Comparison of ENCODE assay signal across 27 mouse cellular contexts in the genomic region with DNA sequence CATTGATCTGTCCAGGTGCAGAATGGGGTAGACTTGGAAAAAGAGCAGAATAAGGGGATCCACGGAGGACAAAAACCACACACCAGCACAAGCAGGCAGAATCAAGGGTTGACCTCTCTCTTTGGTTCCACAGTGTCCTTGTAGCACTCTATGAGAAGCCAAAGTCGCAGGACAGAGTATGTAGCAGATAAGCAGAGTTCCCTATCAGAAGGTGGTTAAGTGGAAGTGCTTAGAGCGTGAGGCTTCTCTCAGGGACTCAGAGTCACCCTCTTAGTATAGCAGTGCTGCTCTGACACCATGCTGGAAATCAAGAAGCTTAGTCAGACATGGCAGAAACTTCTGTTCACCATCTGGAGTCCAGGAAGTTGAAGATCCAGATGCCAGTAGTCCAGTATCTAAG.
A peak's percentile ranks its signal among the peaks of the same experiment; 100 is the strongest.
DNase-seq lines count a peak whose midpoint lies in the region; ATAC-seq and TF ChIP-seq lines count a peak whose summit lies in the region.
"Had no signal": no experiment of that assay in that cellular context is flagged by ENCODE, and none has a peak within 500 bp of the region (broad histone marks: within the 10 kb centered on the region; RNA-seq: fewer than 3 reads in every experiment).

No protein-coding gene starts in this region.

- no peak for DNase-seq in heart, postnatal 4 days
- no peak for DNase-seq in heart, adult 18-20 months
- no peak for DNase-seq in heart, postnatal 0 days (ENCODE audit: low spot score)
- no peak for DNase-seq in heart, adult 8-10 months (ENCODE audit: low spot score)
- DNase-seq: adrenal gland, adult 8-10 months; adrenal gland, postnatal 25 days; cerebellum, adult 11-12 months; cerebellum, adult 8-10 months; cerebellum, postnatal 10 days; cerebellum, postnatal 36 days; embryo, embryonic 11 days; gastrocnemius, postnatal 25 days; kidney, adult 18-20 months; kidney, adult 9 months had no signal

- H3K9me3 ChIP-seq in heart, embryonic 11.5 days (replicated peaks; ENCODE audit: control insufficient read depth, low read length), result no peaks in the 10 kb centered on the region
- peaks cover 9% of the 10 kb centered on the region; the same call in 1 of the 2 replicates for H3K9me3 ChIP-seq in heart, embryonic 14.5 days (ENCODE audit: control insufficient read depth, low read length)
- H3K9me3 ChIP-seq in heart, postnatal 0 days (replicated peaks; ENCODE audit: control insufficient read depth, low read length), result peaks cover 9% of the 10 kb centered on the region; the same call in 1 of the 2 replicates
- H3K9me3 ChIP-seq: embryonic facial prominence, embryonic 10.5 days; embryonic facial prominence, embryonic 13.5 days; forebrain, embryonic 12.5 days; forebrain, embryonic 15.5 days had no signal

- no peaks in the 10 kb centered on the region for H3K27me3 ChIP-seq in heart, embryonic 11.5 days (ENCODE audit: control insufficient read depth, insufficient read depth, low read length)
- no peaks in the 10 kb centered on the region for H3K27me3 ChIP-seq in heart, embryonic 14.5 days (ENCODE audit: control insufficient read depth, insufficient read depth, low read length)
- no peaks in the 10 kb centered on the region for H3K27me3 ChIP-seq in heart, postnatal 0 days (ENCODE audit: control insufficient read depth, insufficient read depth, low read length)
- H3K27me3 ChIP-seq: embryonic facial prominence, embryonic 13.5 days; forebrain, embryonic 12.5 days; forebrain, embryonic 15.5 days had no signal

- no peak for TF ChIP-seq EP300 in heart, postnatal 0 days (IDR thresholded peaks at IDR 0.05; ENCODE audit: low read depth)

- no peak overlapping the region for H3K9ac ChIP-seq in heart, embryonic 11.5 days (ENCODE audit: low read depth, low read length)
- no peak overlapping the region for H3K9ac ChIP-seq in heart, embryonic 14.5 days (ENCODE audit: low read length)
- no peak overlapping the region for H3K9ac ChIP-seq in heart, postnatal 0 days (replicated peaks; ENCODE audit: low read depth, low read length)
- H3K9ac ChIP-seq: embryonic facial prominence, embryonic 13.5 days; forebrain, embryonic 12.5 days; forebrain, embryonic 15.5 days; hindbrain, embryonic 14.5 days had no signal

- H3K27ac ChIP-seq in heart, embryonic 11.5 days (ENCODE audit: low read depth, low read length), result no peak overlapping the region
- H3K27ac ChIP-seq in heart, embryonic 14.5 days (replicated peaks in 1 of 2; ENCODE audit: control insufficient read depth in 1 of 2, insufficient read depth in 1 of 2, low read depth in 2 of 2, low read length in 2 of 2), result peak overlapping the region; percentile 3 to 16; a peak in 1 of 4 replicates
- no peak overlapping the region; the same call in 1 of the 2 replicates for H3K27ac ChIP-seq in heart, postnatal 0 days (ENCODE audit: low read depth)
- H3K27ac ChIP-seq: embryonic facial prominence, embryonic 10.5 days; embryonic facial prominence, embryonic 13.5 days; forebrain, embryonic 12.5 days; forebrain, embryonic 15.5 days; hindbrain, embryonic 14.5 days; hindbrain, postnatal 0 days had no signal

- ATAC-seq in heart, embryonic 11.5 days (replicated peaks; ENCODE audit: insufficient number of reproducible peaks, low FRiP score, low TSS enrichment), result no peak
- no peak for ATAC-seq in heart, embryonic 14.5 days (ENCODE audit: insufficient number of reproducible peaks, insufficient read depth, low FRiP score, low read depth)
- peak; percentile 66; the same call in 1 of the 2 replicates for ATAC-seq in heart, postnatal 0 days (ENCODE audit: insufficient read depth, low read depth)
- ATAC-seq: activated CD4-positive, CD25-positive, alpha-beta regulatory T cell, adult 4 months; CD4-positive, CD25-positive, alpha-beta regulatory T cell, adult 4 months; forebrain, embryonic 15.5 days; hindbrain, postnatal 0 days; inflammation-experienced regulatory T-cells, adult 6 months; intestine, embryonic 16.5 days had no signal

- WGBS in heart, embryonic 11.5 days (ENCODE audit: insufficient replicate concordance), result 42% methylated on average over 3 of the region's 3 CpGs
- 26% methylated on average over 3 of the region's 3 CpGs for WGBS in heart, embryonic 14.5 days
- WGBS in heart, postnatal 0 days, result 38% methylated on average over 3 of the region's 3 CpGs

- TF ChIP-seq CTCF in heart, postnatal 0 days (IDR thresholded peaks at IDR 0.05; ENCODE audit: low read depth), result no peak

- peaks cover 6% of the 10 kb centered on the region for H3K4me1 ChIP-seq in heart, embryonic 11.5 days (ENCODE audit: control insufficient read depth, insufficient read depth, low read length)
- H3K4me1 ChIP-seq in heart, embryonic 14.5 days (ENCODE audit: control insufficient read depth in 2 of 2, insufficient read depth in 2 of 2, low read length in 2 of 2), result peaks cover 7 to 9% of the 10 kb centered on the region in 2 experiments
- peaks cover 12% of the 10 kb centered on the region; the same call in 1 of the 2 replicates for H3K4me1 ChIP-seq in heart, postnatal 0 days (ENCODE audit: control insufficient read depth, insufficient read depth)
- H3K4me1 ChIP-seq: embryonic facial prominence, embryonic 10.5 days; embryonic facial prominence, embryonic 13.5 days; forebrain, embryonic 12.5 days; forebrain, embryonic 15.5 days had no signal

- H3K4me3 ChIP-seq in heart, embryonic 11.5 days (ENCODE audit: low read depth, low read length), result no peak overlapping the region
- no peak overlapping the region for H3K4me3 ChIP-seq in heart, embryonic 14.5 days (ENCODE audit: control insufficient read depth in 1 of 2, insufficient read depth in 1 of 2, low read depth in 1 of 2, low read length in 2 of 2)
- H3K4me3 ChIP-seq in heart, postnatal 0 days (ENCODE audit: low read depth, low read length), result no peak overlapping the region
- H3K4me3 ChIP-seq: embryonic facial prominence, embryonic 10.5 days; embryonic facial prominence, embryonic 13.5 days; erythroblast, embryonic 14.5 days; forebrain, embryonic 12.5 days; forebrain, embryonic 15.5 days had no signal

- H3K36me3 ChIP-seq in heart, embryonic 11.5 days (ENCODE audit: control insufficient read depth, insufficient read depth, low read length), result no peaks in the 10 kb centered on the region
- H3K36me3 ChIP-seq in heart, embryonic 14.5 days (ENCODE audit: control insufficient read depth, insufficient read depth, low read length), result no peaks in the 10 kb centered on the region
- H3K36me3 ChIP-seq in heart, postnatal 0 days (replicated peaks; ENCODE audit: control insufficient read depth, insufficient read depth, low read length), result no peaks in the 10 kb centered on the region
- H3K36me3 ChIP-seq: embryonic facial prominence, embryonic 10.5 days; embryonic facial prominence, embryonic 13.5 days; forebrain, embryonic 12.5 days; forebrain, embryonic 15.5 days had no signal

- peak overlapping the region; percentile 17; the same call in 1 of the 2 replicates for H3K4me2 ChIP-seq in heart, embryonic 11.5 days
- H3K4me2 ChIP-seq in heart, embryonic 14.5 days (ENCODE audit: low read length), result peak overlapping the region; percentile 26; the same call in 1 of the 2 replicates
- H3K4me2 ChIP-seq in heart, postnatal 0 days (ENCODE audit: low read depth, low read length), result no peak overlapping the region
- H3K4me2 ChIP-seq: embryonic facial prominence, embryonic 13.5 days; forebrain, embryonic 12.5 days; forebrain, embryonic 15.5 days; hindbrain, embryonic 14.5 days had no signal

Comparison
In these comparisons a context has a peak if more than half of its experiments do, and no peak if none do; other contexts are left out.
1. H3K27ac ChIP-seq: peak in heart, embryonic 14.5 days (2 of 2); none in heart, embryonic 11.5 days (single experiment) and heart, postnatal 0 days (single experiment).